Mouse (Mus musculus): ENCODE measurements around the gene Las1l.

The Las1l gene

GRCm38 (mm10) chrX:95956497-95957293 lies at the start of gene Las1l:
TSS of gene Las1l (minus strand) at chrX:95956962.
- peak; percentile 92 for DNase-seq

DNA sequence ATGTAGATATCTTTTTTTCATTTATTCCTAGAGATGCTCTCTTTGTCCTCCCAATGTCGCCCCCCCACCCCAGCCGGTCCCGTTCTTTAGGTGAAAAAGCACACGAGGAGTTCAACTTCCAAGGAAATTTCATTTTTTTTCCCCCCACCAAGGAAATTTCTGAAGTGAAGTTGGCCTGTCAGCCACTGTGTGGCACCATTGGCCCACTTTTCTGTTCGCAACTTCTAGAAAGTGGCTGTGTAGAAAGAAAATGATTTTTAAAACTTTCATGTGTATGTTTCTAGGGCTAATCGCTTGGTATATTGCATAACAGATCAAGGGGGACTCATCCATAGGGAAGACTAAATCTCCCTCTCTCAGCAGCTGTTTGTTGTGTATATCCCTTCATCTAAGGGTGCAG lies 49.6 kb upstream of the Las1l start:
- DNase-seq = no peak

DNA sequence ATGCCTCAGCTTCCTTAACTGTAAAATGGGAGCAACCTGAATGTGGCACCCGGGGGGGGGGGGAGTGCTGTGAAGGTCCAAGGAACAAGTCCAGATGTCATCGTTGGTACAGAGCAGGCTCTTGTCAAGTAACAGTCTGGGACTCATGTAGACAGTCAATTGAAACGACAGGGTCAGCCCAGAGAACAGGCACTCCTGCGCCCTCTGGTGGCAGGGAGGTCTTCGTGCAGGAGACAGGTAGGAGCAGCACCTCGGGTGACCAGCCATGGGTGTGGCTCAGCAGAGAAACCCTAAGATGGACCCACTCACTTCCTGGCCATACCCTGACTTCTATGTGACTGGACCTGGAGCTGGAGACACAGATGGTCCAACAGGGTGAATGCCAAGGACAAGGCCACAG lies 42.8 kb upstream of the Las1l start:
- peak in 1 of 2 experiments; percentile 6 for DNase-seq

DNA sequence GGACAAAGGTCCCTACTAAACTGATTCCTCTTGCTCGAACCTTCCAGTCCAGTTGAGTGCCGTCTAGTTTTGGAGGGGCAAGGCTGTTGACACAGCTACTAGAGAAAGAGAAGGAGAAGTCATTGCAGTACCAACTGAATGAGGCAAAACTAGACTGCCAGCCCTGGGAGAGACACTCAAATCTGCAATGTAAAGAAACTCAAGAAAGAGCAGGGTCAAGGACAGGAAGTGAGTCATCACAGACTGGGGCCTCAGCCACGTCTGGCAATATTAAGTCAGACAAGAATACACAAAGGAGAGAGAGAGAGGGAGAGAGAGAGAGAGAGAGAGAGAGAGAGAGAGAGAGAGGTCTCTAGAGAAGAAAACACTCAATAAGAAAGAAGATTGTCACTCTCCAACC lies 36.4 kb upstream of the Las1l start:
- no peak for DNase-seq

GRCm38 (mm10) chrX:95969936-95970335 lies 13.2 kb upstream of the Las1l start:
- DNase-seq = no peak

GRCm38 (mm10) chrX:95969116-95969515 lies 12.4 kb upstream of the Las1l start:
- peak in 1 of 2 experiments; percentile 8 for DNase-seq

GRCm38 (mm10) chrX:95968594-95968965 lies 11.8 kb upstream of the Las1l start:
- DNase-seq = peak; percentile 87 to 91

DNA sequence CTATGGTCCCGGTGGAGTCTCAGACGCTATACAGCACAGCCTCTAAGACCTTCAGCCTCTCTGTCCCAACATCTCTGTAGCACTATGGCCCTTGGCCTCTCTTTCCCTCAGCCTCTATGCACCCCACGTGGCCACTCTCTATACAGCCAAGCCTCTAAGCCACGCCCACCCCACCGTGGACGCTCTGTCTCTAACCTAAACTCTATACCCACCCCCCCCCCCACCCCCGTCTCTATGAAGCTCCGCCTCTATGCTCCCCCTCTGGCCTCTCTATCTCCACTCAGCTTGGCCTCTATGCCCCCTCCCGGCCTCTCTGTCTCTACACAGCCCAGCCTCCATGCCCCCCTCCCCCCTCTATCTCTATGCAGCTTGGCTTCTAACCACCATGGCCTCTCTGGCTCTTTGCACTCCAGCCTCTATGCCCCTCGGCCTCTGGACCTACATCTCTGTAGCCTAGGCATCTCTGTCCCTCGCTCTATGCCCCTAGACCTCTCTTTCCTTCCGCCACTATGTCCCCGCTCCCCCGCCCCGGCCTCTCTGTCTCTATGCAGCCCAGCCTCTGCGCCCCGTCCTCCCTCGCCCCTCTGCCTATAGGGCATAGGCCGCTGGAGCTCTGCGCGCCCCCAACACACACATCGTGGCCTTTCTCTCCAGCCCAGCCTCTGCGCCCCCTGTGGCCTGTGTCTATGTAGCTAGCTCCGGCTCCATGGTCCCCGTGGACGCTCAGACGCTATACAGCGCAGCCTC lies 11.3 kb upstream of the Las1l start:
- DNase-seq = peak; percentile 87

DNA sequence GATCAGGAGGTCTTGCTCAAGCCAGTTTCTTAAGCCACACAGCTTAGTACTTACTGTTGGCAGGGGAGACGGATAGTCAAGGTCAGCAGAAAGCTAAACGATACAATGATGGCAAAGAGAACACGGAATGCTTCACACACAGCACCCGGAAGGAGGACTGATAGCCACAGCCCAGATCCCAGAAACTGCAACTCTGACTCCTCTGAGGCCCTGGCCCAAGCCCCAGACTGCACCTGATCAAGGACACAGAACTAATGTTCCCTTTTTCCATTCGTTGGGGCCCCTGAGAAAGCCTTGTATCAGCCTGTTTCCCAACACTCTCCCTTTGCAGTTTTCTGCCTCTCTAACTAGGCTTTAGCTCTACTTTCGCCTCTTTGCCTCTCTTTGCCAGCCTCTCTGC lies 8.3 kb upstream of the Las1l start:
- DNase-seq = no peak

DNA sequence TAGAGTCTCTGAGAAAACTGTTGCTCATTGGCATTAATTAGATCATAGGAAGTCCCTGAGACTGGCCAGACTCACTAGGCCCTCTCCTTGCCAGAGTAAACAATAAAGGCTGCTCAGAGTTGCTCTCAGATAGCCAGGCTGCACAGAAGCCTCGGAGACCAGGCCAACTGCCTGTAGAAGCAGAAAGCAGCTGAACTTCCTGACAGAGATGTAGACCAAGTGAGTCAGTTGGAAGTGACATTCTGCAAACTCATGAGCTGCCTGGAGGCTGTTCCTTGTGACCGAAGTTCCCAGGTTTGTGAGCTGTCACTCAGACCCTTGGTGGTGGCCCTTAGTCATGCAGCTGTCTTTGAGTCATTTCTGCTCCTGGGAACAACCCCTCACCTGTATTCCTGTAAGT lies 6.6 kb upstream of the Las1l start:
- DNase-seq = no peak

GRCm38 (mm10) chrX:95957461-95957860 lies 699 bp upstream of the Las1l start:
- peak; percentile 11 to 31 for DNase-seq

DNA sequence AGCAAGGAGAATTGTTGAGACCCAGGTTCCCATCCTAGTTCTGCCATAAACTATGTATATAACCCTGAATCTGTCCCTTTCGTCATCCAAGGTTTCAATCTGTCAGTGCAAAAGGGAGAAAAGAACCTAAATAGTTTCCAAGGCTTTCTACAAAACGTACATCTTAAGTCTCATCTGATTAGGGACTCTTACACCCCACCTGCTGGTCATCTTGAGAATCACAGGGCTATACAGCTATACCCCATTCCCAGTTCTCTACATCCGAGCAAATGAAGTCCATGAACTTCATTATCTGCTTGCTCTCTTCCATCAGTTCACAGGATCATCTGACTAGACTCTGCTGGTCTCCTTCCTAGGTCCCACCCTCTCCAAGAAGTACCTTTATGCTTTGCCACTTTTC lies 6.0 kb downstream of the Las1l start:
- peak; percentile 62 to 71 for DNase-seq

DNA sequence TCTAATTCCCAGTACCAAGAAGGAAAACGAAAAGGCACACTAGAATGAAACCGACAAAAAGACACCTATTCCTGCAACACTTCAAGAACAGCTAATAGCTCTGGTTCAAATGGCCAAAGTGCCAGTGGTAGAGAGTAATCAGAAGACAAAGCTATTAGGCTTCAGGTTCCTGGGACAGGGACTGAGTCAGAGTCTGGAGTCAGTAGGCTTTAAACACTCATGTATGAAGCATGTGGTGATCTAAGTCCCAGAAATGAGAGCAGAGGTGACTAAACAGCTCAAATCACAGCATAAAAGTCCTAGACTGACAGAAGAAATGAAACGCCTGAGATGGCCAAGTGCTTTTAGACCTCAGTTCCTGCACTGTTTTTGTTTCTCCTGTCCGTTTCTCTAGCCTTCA lies 8.6 kb downstream of the Las1l start:
- no peak for DNase-seq

DNA sequence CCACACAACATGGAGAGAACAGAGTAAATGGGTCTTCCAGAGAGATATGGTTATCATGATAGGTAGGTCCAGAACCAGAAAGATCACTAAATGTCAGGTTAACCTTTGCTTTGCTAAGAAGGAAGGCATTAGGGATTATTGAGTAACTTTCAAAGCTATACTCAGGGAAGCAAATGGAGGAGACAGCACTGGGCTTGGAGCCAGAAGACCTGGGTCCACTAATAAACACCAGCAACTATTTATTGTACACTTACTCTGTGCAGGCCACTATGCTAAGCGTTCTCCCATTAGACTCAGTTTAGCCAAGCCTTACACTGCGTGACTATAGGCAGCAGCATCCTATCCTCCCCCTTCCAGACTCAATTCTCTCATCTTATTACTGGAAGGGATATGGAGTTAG lies 11.3 kb downstream of the Las1l start:
- no peak for DNase-seq

DNA sequence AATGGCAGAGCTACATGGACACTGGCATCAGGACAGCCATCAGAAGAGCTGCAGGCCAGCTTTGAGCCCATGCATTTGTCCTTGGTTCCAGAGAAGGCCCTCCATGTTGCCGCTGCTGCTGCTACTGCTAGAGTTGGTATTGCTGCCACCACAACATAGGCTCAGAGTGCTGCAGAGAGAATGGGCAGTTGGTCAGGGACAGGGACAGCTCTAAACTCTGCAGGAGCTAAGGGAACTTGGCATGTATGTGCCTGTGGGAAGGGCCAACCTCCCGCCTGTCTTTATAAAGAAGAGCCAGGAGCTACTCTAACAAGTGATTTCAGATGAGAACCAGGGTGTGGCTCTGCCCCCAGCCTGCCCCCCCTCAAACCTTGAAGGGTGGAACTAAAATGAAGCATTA lies 21.3 kb downstream of the Las1l start:
- DNase-seq = peak; percentile 8 to 10

DNA sequence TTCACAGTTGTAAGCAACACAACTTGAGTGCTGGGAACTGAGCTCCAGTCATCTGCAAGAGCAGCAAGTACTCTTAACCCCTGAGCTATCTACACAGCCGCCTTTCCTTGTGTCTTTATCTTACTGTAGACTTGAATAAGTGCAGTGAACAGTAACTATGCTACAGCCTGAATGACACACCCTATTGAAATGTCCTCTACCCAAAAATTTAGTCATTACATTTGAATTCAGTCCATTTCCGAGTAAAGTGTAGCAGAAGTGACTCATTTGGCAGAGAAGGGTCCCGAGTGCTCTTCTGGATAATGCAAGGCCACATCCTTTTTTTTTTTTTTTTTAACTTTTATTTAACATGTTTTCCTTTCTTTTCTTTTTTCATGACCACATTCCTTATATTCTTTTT lies 54.0 kb downstream of the Las1l start:
- DNase-seq = no peak

All from cerebellum, postnatal 10 days (tissue).